Mouse (Mus musculus) heart, adult 2 months (tissue): Measurements from ENCODE around the gene Arhgef2.

Experiments
- CTCF ChIP-seq: fragments of 200-600 bp; IDR thresholded peaks from 2 replicates; pipeline ENCODE4 v1.8.1; 2022; ENCODE audit warnings: antibody characterized with exemption, mild to moderate bottlenecking, moderate library complexity
- POLR2A ChIP-seq: fragments of 200-500 bp; IDR thresholded peaks from 2 replicates; pipeline ENCODE4 v1.6.1; 2011; ENCODE audit warnings: mild to moderate bottlenecking, low read depth, low read length, control low read depth; ENCODE audit not compliant: insufficient read depth

DNA sequence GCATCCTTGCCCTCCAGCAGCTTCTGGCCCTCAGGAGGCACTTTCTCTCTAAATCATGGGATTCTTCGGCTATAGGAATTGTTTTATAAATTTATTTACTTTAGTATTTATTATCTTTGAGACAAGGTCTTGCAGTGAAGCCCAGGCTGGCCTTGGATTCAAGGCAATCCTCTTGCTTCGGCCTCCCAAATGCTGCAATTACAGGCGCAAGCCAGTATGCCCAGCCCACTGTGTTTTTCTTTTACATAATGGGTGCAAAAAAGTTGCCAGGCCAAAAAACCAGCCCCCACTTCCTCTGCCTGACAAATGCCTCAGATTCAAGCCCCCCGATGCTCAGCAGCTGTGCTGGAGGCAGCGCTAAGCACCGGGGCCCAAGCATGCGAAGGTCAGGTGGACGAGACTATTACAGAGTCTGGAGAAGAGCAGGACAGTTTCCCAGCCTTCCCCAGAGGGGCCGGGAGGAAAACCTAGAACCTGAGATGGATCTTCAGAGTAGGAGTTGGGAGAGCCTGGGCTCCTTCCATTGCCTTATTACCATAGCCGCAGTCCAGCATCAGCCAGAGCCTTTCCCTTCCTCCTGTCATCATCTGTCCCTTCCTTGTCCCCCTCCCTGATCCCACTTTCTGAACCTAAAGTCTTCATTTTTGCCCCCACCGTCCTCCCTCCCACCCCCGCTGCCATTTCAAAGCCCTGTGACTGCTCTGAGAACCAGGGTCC lies 42.8 kb downstream of the Arhgef2 start:
- TF ChIP-seq CTCF (no peak), POLR2A (no peak)
